Mouse (Mus musculus) forebrain, embryonic 12.5 days (tissue): ENCODE results near the gene Macrod2. TPM values are rescaled to one million over a fixed set of nuclear protein-coding genes. Genes with fewer than 3 reads are reported as not detected.
A peak's percentile ranks its signal among the peaks of the same experiment; 100 is the strongest.

Source experiments
- ATAC-seq: fragments of 200-750 bp; cut with Nextera tagmentation; 2 replicates; pipeline ENCODE4 v1.8.0; 2017; ENCODE audit warnings: moderate TSS enrichment; ENCODE audit not compliant: low FRiP score
- H3K27ac ChIP-seq: fragments of 300-500 bp; sonication (generic); 2 replicates; pipeline ENCODE4 v1.5.1; 2016; ENCODE audit warnings: mild to moderate bottlenecking
- H3K27me3 ChIP-seq: fragments of 300-500 bp; sonication (generic); 2 replicates; pipeline ENCODE4 v1.6.1; 2016; ENCODE audit warnings: mild to moderate bottlenecking
- H3K36me3 ChIP-seq: fragments of 300-500 bp; sonication (generic); replicated peaks from 2 replicates; pipeline ENCODE4 v1.6.1; 2016; ENCODE audit warnings: mild to moderate bottlenecking
- H3K4me1 ChIP-seq: fragments of 300-500 bp; sonication (generic); 2 replicates; pipeline ENCODE4 v1.6.1; 2016
- H3K4me2 ChIP-seq: fragments of 300-500 bp; sonication (generic); 2 replicates; pipeline ENCODE4 v1.6.1; 2016; ENCODE audit warnings: mild to moderate bottlenecking, moderate library complexity
- H3K4me3 ChIP-seq: fragments of 300-500 bp; sonication (generic); replicated peaks from 2 replicates; pipeline ENCODE4 v1.5.1; 2016; ENCODE audit warnings: mild to moderate bottlenecking
- H3K9ac ChIP-seq: fragments of 300-500 bp; sonication (generic); 2 replicates; pipeline ENCODE4 v1.6.1; 2016; ENCODE audit warnings: mild to moderate bottlenecking
- H3K9me3 ChIP-seq: fragments of 300-500 bp; sonication (generic); 2 replicates; pipeline ENCODE4 v1.6.1; 2016
- WGBS: fragments of 180-500 bp; shearing (Covaris S2); methylation state at CpG from one replicate; pipeline ENCODE4 v1.1.7; 2016; 5-methylcytosine and 5-hydroxymethylcytosine counted together
- polyA plus RNA-seq: library from polyadenylated mRNA; unstranded; fragments of >200 nt; fragmentation: Nextera tagmentation; extraction: Ambion mirVana; gene quantifications from 2 replicates; pipeline ENCODE4 v1.2.1, GENCODE M21; 2016

Macrod2 gene
- polyA plus RNA-seq, 1 experiment from 2014 or later, result 52.0 TPM

- H3K4me1 ChIP-seq, result no peaks in the 10 kb centered on the region
- no peaks in the 10 kb centered on the region for H3K27me3 ChIP-seq
- no peak overlapping the region for H3K9ac ChIP-seq
- no peak overlapping the region for H3K4me2 ChIP-seq
- H3K36me3 ChIP-seq, result no peaks in the 10 kb centered on the region
- H3K27ac ChIP-seq, result no peak overlapping the region
- ATAC-seq, result no peak
- H3K9me3 ChIP-seq, result no peaks in the 10 kb centered on the region
- 91% methylated on average over 3 of the region's 3 CpGs for WGBS
- H3K4me3 ChIP-seq, result no peak overlapping the region
These were observed 590.7 kb downstream of the Macrod2 start for GRCm38 (mm10) chr2:140985670-140986372.

GRCm38 (mm10) chr2:141003846-141004245 lies 608.7 kb downstream of the Macrod2 start:
- H3K36me3 ChIP-seq, result no peaks in the 10 kb centered on the region
- H3K9ac ChIP-seq, result no peak overlapping the region
- no peak overlapping the region for H3K27ac ChIP-seq
- H3K4me3 ChIP-seq, result no peak overlapping the region
- no peaks in the 10 kb centered on the region for H3K9me3 ChIP-seq
- 50% methylated on average over 5 of the region's 5 CpGs for WGBS
- H3K27me3 ChIP-seq, result no peaks in the 10 kb centered on the region
- no peak overlapping the region for H3K4me2 ChIP-seq
- ATAC-seq, result no peak
- 0 out of 2 replicates have a peak, but pooled peaks cover 7% of the 10 kb centered on the region for H3K4me1 ChIP-seq

DNA sequence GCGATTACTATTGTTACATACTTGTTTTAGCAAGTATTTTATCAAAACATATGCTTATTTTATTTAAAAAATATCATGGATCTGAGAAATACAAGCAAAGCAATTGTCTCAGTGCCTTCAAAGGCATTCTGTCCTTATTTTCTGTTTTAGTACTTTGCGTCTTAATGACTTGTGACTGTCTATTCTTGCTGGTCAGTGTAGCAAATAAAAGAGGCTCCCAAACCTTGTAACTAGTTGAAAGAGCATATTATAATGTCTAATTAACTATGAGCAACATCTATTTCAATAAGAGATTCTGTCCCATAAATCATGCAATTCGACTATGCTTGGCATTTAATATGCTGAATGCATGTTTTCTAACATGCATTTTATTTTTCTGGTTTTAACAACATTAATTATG lies 609.2 kb downstream of the Macrod2 start:
- H3K27ac ChIP-seq, result no peak overlapping the region
- no peak overlapping the region for H3K4me2 ChIP-seq
- ATAC-seq, result no peak
- no peak overlapping the region for H3K9ac ChIP-seq
- 0 out of 2 replicates have a peak, but pooled peaks cover 7% of the 10 kb centered on the region for H3K4me1 ChIP-seq
- H3K27me3 ChIP-seq, result no peaks in the 10 kb centered on the region
- no peaks in the 10 kb centered on the region for H3K9me3 ChIP-seq
- no peak overlapping the region for H3K4me3 ChIP-seq
- 63% methylated on average over 3 of the region's 3 CpGs for WGBS
- H3K36me3 ChIP-seq, result no peaks in the 10 kb centered on the region

DNA sequence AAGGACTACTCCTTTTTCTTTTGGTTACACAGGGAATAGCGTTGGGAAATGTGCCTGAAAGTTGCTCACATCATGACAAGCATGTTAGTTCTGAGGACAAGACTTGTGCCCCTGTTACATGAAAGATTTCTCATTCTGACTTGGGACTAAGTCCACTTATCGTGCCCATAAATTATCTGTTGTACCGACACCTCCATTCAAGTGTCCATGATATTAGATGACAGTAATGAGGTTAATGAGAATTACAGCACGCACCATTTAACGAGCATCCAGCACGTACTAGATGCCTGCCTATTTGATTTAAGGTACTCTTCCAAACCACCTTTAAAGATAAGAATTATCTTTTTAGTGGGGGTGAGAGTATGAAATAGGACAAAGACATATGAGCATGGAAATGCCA lies 610.5 kb downstream of the Macrod2 start:
- H3K4me3 ChIP-seq, result no peak overlapping the region
- WGBS, result 60% methylated on average over 6 of the region's 6 CpGs
- H3K9ac ChIP-seq, result no peak overlapping the region
- H3K9me3 ChIP-seq, result no peaks in the 10 kb centered on the region
- H3K27ac ChIP-seq, result no peak overlapping the region
- no peak for ATAC-seq
- 0 out of 2 replicates have a peak, but pooled peaks cover 7% of the 10 kb centered on the region for H3K4me1 ChIP-seq
- H3K27me3 ChIP-seq, result no peaks in the 10 kb centered on the region
- no peaks in the 10 kb centered on the region for H3K36me3 ChIP-seq
- H3K4me2 ChIP-seq, result no peak overlapping the region

GRCm38 (mm10) chr2:141007725-141008124 lies 612.6 kb downstream of the Macrod2 start:
- Histone ChIP-seq H3K4me3 (no peak overlapping the region), H3K27ac (no peak overlapping the region), H3K27me3 (no peaks in the 10 kb centered on the region), H3K36me3 (no peaks in the 10 kb centered on the region), H3K4me2 (no peak overlapping the region), H3K9me3 (no peaks in the 10 kb centered on the region), H3K4me1 (0 out of 2 replicates have a peak, but pooled peaks cover 7% of the 10 kb centered on the region), H3K9ac (no peak overlapping the region)
- WGBS, result 53% methylated on average over 7 of the region's 7 CpGs
- ATAC-seq, result 0 out of 2 replicates have a peak, but pooled peaks have one; percentile 30

DNA sequence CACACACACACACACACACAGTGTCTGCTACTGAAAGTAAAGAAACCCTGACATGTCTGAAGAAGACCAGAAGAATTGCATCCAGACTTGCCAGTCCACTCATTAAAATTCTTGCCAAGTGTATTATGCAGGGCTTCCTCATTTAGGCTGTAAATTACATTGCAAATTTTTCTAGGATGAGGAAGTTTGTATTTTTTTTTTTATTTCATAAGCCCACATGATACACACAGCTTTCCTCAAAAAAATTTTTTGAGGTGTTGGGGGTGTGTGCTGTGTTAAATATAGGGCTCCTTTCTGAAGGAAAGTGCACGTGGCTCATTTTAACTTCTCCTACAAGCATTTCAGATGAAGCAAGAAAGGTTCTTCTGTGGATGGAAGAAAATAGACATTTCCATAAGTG lies 613.3 kb downstream of the Macrod2 start:
- no peaks in the 10 kb centered on the region for H3K36me3 ChIP-seq
- ATAC-seq, result no peak
- H3K27me3 ChIP-seq, result no peaks in the 10 kb centered on the region
- WGBS, result 70% methylated on average over 1 of the region's 1 CpGs
- H3K4me2 ChIP-seq, result no peak overlapping the region
- no peak overlapping the region for H3K27ac ChIP-seq
- H3K4me1 ChIP-seq, result 0 out of 2 replicates have a peak, but pooled peaks cover 7% of the 10 kb centered on the region
- no peak overlapping the region for H3K9ac ChIP-seq
- no peak overlapping the region for H3K4me3 ChIP-seq
- no peaks in the 10 kb centered on the region for H3K9me3 ChIP-seq

DNA sequence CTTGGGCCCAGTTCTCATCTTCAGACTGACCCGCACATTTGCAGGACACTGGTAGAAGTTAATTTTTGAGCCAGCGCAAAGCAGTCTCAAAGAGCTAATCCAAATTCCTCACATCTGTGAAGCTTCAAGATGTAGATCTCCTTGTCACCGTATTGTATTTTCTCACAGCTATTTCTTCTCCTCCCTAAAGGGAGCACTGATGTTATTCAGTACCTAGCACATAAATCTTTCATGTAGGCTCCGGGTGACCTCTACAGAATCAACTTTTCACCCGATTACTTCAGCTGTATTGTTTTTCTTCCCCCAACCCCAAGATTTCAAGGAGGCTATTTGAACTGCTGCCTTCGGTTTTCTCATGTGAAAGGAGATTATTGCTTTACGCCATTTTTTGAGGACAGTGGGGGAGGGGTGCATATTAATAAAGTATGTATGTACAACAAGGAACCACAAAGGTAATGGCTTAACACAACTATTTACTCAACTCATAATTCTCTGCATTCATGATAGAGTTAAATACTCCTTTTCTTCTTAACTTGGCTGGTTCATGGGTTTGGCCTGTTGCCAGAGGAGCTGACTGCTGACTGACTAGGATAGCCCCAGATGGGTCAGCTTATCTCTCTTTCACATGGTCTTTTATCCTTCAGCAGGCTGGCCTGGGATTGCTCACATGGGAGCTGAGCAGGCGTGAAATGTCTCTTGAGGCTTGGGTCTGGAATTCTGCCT lies 618.5 kb downstream of the Macrod2 start:
- ATAC-seq, result no peak
- no peak overlapping the region for H3K4me3 ChIP-seq
- no peak overlapping the region for H3K9ac ChIP-seq
- no peaks in the 10 kb centered on the region for H3K36me3 ChIP-seq
- H3K27me3 ChIP-seq, result no peaks in the 10 kb centered on the region
- H3K27ac ChIP-seq, result no peak overlapping the region
- WGBS, result 72% methylated on average over 8 of the region's 8 CpGs
- H3K4me2 ChIP-seq, result no peak overlapping the region
- no peaks in the 10 kb centered on the region for H3K4me1 ChIP-seq
- H3K9me3 ChIP-seq, result no peaks in the 10 kb centered on the region

GRCm38 (mm10) chr2:141022971-141023370 lies 627.9 kb downstream of the Macrod2 start:
- Histone ChIP-seq H3K27me3 (no peaks in the 10 kb centered on the region), H3K9ac (no peak overlapping the region), H3K4me1 (peaks cover 19% of the 10 kb centered on the region), H3K27ac (peak overlapping the region; percentile 73), H3K36me3 (no peaks in the 10 kb centered on the region), H3K9me3 (no peaks in the 10 kb centered on the region), H3K4me3 (no peak overlapping the region), H3K4me2 (no peak overlapping the region)
- WGBS, result 67% methylated on average over 4 of the region's 4 CpGs
- no peak for ATAC-seq

GRCm38 (mm10) chr2:141023916-141024315 lies 628.8 kb downstream of the Macrod2 start:
- Histone ChIP-seq H3K36me3 (no peaks in the 10 kb centered on the region), H3K4me1 (peaks cover 19% of the 10 kb centered on the region), H3K27ac (peak overlapping the region; percentile 73), H3K9me3 (no peaks in the 10 kb centered on the region), H3K4me3 (no peak overlapping the region), H3K9ac (no peak overlapping the region), H3K27me3 (no peaks in the 10 kb centered on the region), H3K4me2 (no peak overlapping the region; the same call in 1 of the 2 replicates)
- ATAC-seq, result peak; percentile 69
- WGBS, result 44% methylated on average over 7 of the region's 7 CpGs

DNA sequence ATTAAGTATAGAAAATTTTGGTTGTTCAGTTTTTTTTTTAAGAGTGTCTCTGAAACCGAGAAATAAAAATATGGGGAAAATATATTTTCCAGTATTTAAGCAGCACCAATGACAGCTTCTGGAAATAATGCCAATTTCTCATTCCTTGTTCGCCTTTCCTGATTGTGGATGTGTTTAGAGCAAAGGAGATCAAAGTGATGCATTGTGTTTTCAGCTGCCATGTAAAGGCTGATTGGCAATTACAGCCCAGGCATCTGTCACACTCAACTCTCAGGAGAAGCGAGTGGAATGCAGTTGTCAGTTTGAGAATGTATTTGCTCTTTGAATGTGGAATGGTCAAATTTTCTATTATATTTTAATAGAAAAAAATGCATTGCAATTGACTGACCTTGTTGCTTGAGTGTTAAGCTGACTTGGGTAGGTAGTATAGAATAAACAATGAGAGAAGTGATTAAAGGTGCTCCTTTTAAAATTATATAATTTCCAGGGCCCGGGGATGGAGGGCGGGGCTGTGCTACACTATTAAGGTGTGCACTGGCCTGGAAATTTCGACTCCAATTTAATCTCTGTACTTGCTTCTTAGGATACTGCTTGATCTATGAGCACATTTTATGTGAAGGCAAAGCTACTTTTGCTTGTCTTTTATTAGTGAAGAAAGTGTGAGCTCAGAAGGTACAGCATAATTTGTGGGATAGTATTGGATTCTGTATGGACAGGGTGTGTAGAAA lies 629.4 kb downstream of the Macrod2 start:
- no peak overlapping the region for H3K9ac ChIP-seq
- no peaks in the 10 kb centered on the region for H3K27me3 ChIP-seq
- peak overlapping the region; percentile 66 for H3K27ac ChIP-seq
- no peaks in the 10 kb centered on the region for H3K36me3 ChIP-seq
- H3K4me3 ChIP-seq, result no peak overlapping the region
- 38% methylated on average over 6 of the region's 6 CpGs for WGBS
- ATAC-seq, result peak; percentile 84; the same call in 1 of the 2 replicates
- no peaks in the 10 kb centered on the region for H3K9me3 ChIP-seq
- H3K4me1 ChIP-seq, result peaks cover 19% of the 10 kb centered on the region
- no peak overlapping the region; the same call in 1 of the 2 replicates for H3K4me2 ChIP-seq

GRCm38 (mm10) chr2:141056685-141057454 lies 661.8 kb downstream of the Macrod2 start:
- no peaks in the 10 kb centered on the region for H3K27me3 ChIP-seq
- H3K4me3 ChIP-seq, result no peak overlapping the region
- H3K27ac ChIP-seq, result peak overlapping the region; percentile 5
- no peaks in the 10 kb centered on the region for H3K9me3 ChIP-seq
- no peak overlapping the region for H3K9ac ChIP-seq
- H3K4me2 ChIP-seq, result peak overlapping the region; percentile 30
- peaks cover 26% of the 10 kb centered on the region for H3K4me1 ChIP-seq
- WGBS, result 8% methylated on average over 4 of the region's 4 CpGs
- peak; percentile 83 for ATAC-seq
- H3K36me3 ChIP-seq, result no peaks in the 10 kb centered on the region

GRCm38 (mm10) chr2:141057455-141057833 lies 662.3 kb downstream of the Macrod2 start:
- 8% methylated on average over 4 of the region's 4 CpGs for WGBS
- peak; percentile 64 for ATAC-seq
- Histone ChIP-seq H3K9ac (no peak overlapping the region), H3K27me3 (no peaks in the 10 kb centered on the region), H3K9me3 (no peaks in the 10 kb centered on the region), H3K27ac (peak overlapping the region; percentile 5), H3K36me3 (no peaks in the 10 kb centered on the region), H3K4me1 (peaks cover 21% of the 10 kb centered on the region), H3K4me3 (no peak overlapping the region), H3K4me2 (peak overlapping the region; percentile 30)
